Mouse (Mus musculus): ENCODE results near the gene Ptprm. TPM values are rescaled to one million over a fixed set of nuclear protein-coding genes. Genes with fewer than 3 reads are reported as not detected.
A peak's percentile ranks its signal among the peaks of the same experiment; 100 is the strongest.

Ptprm gene
- total RNA-seq (2021): 10 to 100 TPM; 21.0 to 23.6 TPM

DNA sequence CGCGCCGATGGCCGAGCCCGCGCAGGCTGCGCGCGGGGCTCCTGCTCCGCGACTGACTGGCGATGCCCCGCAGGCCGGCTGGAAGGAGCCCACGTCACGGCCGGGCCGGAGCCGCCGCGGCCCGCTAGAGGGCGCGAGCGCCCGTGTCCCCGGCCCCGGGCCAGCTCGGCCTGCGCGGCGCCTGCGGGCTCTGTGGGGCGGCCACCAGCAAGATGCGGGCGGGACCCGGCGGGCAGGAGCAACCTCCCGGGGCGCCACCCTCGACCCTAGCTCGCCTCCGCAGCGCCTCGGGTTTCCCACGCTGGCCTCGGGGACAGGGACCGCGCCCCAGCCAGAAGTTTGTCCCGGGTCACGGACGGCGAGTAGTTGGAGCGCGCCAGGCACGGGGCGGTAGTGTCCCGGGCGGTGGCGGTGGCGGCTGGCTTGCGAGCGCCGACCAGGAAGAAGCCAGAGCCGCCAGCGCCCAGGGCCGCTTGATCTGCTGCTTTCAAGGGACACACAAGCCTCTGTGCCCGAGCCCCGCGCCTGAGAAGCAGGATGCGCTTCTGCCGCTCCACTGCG, at the start of gene Ptprm:
TSS of gene Ptprm (minus strand) at position 7 of the 561 bp plus-strand sequence.
- DNase-seq: peak; percentile 71

- no peak for DNase-seq
Measured at GRCm38 (mm10) chr17:67396205-67396604, 41.9 kb upstream of the Ptprm start.

- DNase-seq: no peak
Measured at GRCm38 (mm10) chr17:67390851-67391250, 36.6 kb upstream of the Ptprm start.

GRCm38 (mm10) chr17:67388171-67388570, 33.9 kb upstream of the Ptprm start:
- DNase-seq: no peak

DNA sequence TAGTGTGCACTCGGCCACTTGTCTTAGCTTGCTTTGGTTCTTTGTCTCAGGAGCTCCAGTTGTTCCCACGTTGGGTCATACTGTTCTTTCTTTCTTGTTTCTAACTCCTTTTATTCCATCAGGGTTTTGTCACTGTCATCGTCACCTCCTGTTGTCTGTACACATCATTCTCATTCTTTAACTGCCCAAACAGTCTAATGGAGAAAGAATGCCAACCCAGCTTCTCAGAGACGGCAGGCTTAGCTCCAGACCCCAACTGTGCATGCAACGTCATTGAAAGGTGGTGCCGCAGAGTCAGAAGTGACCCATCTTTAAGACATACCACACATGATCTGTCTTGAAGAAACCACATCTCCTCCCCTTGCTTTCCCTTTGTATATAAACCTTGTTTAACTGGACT, 31.0 kb upstream of the Ptprm start:
- DNase-seq: no peak

- DNase-seq: no peak
Measured at GRCm38 (mm10) chr17:67383635-67384034, 29.4 kb upstream of the Ptprm start.

DNA sequence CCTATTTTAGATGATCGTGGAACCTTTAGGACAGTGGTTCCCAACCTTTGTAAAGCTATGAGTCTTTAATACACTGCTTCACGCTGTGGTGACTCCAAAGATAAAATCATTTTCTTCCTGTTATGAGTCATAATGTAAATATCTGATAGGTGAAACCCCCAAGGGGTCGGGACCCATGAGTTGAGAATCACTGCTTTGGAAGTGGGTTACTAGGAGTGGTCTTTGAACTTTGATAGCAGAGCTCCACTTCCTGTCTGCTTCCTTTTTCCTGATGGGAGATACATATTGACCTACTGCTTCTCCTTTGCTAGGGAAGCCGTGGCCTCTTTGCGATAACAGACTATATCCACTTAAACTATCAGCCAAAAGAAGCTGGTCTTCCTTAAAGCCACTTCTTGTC, 27.4 kb upstream of the Ptprm start:
- no peak for DNase-seq

DNA sequence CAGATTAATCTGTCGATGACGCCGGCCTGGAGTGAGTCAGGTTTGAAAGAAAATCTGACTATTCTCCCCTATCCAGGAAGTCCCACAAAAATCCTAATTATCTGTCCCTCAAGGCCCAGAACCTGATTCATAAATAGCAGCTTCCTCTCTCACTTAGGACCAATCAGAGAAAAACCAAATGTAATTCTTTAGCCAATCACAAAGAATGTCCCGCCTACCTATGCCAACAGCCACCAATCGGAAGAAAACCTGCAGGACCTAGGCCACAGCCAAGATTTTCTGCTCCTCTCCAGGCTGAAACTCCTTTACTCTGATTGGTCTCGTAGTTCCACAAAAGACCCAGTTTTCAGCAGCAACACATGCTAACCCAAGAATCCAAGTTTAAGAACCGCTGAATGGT, 13.6 kb upstream of the Ptprm start:
- no peak for DNase-seq

DNA sequence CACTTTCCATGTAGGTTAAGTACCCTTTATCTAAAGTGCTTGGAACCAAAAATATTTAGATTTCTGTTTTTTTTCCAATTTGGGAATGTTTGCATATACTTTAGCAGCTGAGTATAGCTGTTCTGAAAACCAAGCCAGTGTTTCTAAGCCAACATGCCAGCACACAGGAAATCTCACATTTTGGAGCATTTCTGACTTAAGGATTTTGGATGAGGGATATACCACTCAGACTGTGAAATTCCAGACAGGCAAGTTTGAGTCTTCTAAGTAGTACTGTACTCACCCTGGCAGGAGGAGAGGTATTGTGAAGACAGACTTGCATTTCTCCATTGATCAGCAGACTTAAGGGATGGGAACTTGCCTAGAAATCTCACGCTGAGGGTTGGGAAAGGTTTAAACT, 10.2 kb upstream of the Ptprm start:
- DNase-seq: no peak

GRCm38 (mm10) chr17:67363377-67364070, 9.3 kb upstream of the Ptprm start:
- DNase-seq: no peak

DNA sequence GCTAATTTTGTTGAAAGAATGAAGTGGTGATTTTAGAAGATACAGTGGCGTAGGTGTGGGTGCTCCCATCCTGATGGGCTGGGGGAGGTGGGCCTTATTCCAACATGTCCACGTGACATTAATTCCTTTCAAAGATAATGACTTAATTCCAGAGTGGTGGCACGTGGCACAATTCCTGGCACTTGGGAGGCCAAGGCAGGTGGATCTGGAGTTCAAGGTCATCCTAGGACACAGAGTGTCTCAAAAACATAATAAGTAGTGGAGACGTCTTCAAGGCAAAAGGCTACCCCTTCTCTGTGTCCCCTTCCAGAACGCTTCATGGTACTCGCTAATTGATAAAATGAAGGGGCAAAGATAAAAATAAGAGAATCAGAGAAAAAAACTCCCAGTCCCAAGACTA, 7.9 kb upstream of the Ptprm start:
- no peak for DNase-seq

- DNase-seq: no peak
Measured at GRCm38 (mm10) chr17:67360606-67361005, 6.3 kb upstream of the Ptprm start.

DNA sequence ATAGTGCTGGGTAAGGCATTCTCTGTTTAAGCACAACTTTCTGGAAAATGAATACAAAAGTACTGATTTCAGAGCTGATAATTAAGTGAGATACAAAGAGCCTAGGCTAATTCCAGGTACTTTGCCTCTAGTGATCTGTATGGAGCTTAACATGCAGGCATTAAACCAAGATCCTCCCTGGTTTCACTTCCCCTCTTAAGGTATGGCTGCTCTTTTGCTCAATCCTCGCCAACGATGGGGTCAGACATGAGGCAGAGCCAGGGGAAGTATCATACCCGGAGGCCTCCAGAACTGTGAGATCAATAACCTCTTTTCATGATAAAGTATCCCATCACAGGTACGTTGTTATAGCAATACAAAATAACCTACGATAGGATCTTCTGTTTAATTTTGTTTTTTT, 5.3 kb upstream of the Ptprm start:
- no peak for DNase-seq

DNA sequence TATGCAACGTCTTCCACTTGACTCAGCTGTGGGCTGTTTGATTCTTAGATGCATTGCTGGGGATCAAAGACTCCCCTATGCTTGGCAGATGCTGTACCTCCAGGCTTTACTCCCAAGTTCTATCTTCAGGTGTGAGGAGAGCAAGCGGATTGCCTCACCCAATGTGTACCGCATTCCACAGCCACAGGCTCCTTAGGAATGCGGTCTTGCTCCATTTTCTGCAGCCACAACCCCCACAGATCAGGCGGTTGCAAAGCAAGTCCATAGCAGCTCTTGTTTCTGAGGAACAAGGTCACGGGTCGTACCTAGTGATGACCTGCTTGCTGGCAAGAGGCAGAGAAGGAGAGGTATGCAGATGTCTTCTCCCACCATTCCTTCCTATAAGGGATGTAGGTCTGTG, 4.3 kb upstream of the Ptprm start:
- no peak for DNase-seq

- no peak for DNase-seq
Measured at GRCm38 (mm10) chr17:67357191-67357590, 2.9 kb upstream of the Ptprm start.

GRCm38 (mm10) chr17:67355251-67355650, 994 bp upstream of the Ptprm start:
- DNase-seq: no peak

GRCm38 (mm10) chr17:67353796-67354450, 334 bp downstream of the Ptprm start:
- DNase-seq: peak in 1 of 2 experiments; percentile 32

DNA sequence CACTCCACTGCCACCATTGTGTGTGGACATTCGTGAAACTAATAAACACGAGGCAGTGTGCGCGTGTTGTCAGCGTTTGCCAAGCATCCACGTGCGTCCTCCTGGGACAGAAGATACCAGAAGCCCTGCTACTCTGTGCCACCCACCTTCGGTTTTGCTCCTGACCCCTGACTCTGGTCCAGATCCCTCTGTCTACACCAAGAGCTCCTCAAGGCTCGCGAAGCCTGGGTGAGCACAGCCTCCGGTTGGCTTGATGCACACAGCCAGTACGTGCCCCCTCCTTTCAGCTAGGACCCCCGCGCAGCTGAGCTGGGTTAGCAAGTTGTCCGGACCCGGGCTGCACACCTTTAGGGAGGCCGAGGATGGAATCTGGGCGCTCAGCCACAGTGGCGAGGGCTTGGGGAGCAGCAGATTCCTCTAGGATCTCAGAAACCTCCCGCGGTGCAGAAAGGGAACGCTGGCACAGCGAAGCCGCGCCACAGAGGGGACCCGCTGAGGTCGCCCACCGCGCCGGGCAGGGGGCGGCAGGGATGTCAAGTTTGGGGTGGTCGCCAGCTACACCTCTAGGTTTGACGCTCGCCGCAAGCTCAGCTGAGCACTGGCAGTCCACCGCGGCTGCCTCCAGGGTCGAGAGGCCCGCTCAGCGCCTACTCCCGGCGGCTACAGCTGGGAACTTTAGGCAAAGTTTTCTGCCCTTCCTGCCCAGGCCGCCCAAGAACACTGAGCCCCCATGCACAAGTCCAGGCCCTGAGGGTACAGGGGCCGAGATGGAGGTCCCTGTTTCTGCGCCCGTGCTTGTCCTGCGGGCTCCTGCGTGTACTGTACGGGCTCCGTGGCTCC, 1.1 kb downstream of the Ptprm start:
- DNase-seq: peak; percentile 25 to 35

GRCm38 (mm10) chr17:67351423-67351822, 2.8 kb downstream of the Ptprm start:
- DNase-seq: no peak

DNA sequence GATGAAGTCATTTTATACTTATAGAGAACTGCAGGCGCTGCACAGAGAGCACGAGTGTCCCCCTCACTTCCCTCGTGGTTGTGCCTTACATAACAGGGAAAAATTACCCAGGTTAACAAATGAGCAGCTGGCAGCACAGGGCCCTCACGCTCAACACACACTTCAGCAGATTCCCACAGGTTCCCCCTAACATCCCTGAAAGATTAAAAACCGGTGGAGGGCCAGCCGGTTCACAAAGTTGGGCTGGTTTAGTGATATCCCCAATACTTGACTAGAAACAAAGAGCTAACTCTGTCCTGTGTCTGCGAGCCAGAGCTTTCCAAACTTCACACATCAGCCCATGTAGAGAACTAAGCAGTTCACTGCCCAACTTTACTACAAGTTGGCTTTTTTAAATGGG, 3.7 kb downstream of the Ptprm start:
- no peak for DNase-seq

DNA sequence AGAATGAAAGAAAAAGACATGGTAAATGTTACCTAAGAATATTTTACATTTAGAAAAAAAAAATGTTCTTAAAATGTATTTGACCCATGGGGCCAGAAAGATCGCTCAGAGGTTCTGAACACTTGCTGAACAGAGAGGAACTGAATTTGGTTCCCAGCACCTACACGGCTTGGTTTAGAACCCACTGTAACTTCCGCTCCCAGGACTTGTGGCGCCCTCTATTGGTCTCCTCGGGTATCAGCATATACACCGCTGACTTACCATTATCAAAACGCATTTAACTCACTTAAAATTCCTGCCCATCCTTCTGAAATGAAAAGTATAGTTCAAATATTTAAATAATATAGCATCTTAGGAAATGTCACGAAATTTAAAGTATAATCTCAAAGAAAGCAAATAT, 4.7 kb downstream of the Ptprm start:
- DNase-seq: no peak

GRCm38 (mm10) chr17:67346921-67347320, 7.3 kb downstream of the Ptprm start:
- no peak for DNase-seq

GRCm38 (mm10) chr17:67345157-67345556, 9.1 kb downstream of the Ptprm start:
- no peak for DNase-seq
